Mouse (Mus musculus) MEL (cell line): ENCODE results near the gene Cdh15.
A peak's percentile ranks its signal among the peaks of the same experiment; 100 is the strongest.

ENCODE experiments used
- CTCF ChIP-seq, 3 experiments: IDR thresholded peaks in 2 of 3; conservative IDR thresholded peaks in 1 of 3; 2 replicates each; pipeline ENCODE4 v1.5.1; 2011 to 2012; ENCODE audit warnings: low read length in 3 of 3, low read depth in 2 of 3, mild to moderate bottlenecking in 2 of 3, improper control_type of control experiment in 1 of 3, inconsistent platforms in 1 of 3, mixed read lengths in 1 of 3, moderate library complexity in 1 of 3; ENCODE audit not compliant: control insufficient read depth in 1 of 3, insufficient read depth in 1 of 3, poor library complexity in 1 of 3, severe bottlenecking in 1 of 3
- ELF1 ChIP-seq: IDR thresholded peaks from 2 replicates; pipeline ENCODE4 v1.6.1; 2014; ENCODE audit warnings: low read depth, mild to moderate bottlenecking, inconsistent platforms, low read length, improper control_type of control experiment, moderate library complexity
- EP300 ChIP-seq, 2 experiments: IDR thresholded peaks; 2 replicates each; pipeline ENCODE4 v1.6.1; 2011; ENCODE audit warnings: improper control_type of control experiment in 2 of 2, low read length in 2 of 2, low read depth in 1 of 2, mild to moderate bottlenecking in 1 of 2
- GABPA ChIP-seq: IDR thresholded peaks from 2 replicates; pipeline ENCODE4 v1.6.1; 2012; ENCODE audit warnings: low read depth, mild to moderate bottlenecking, inconsistent platforms, low read length, improper control_type of control experiment, moderate library complexity
- MAZ ChIP-seq: IDR thresholded peaks from 2 replicates; pipeline ENCODE4 v1.6.1; 2012; ENCODE audit warnings: low read depth, mild to moderate bottlenecking, inconsistent platforms, low read length, improper control_type of control experiment

DNA sequence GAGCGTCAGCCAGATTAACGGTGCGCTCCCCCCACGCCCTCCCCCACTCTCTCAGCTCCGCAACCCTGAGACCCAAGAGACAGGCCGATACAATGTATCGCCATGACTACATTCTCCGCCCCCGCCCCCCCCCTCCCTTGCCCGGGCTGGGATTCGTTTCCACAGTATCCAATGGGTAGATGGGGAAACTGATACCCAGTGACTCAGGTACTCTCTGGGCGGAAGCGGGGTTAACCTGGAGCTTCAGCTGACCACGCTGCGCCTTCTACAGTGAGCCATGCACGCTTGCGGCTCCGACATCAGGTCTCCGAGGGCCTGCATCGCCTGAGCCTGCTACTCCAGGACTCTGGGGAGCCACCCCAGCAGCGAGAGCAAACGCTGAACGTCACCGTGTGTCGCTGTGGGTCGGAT lies 17.0 kb downstream of the Cdh15 start:
- TF ChIP-seq ELF1 (no peak), EP300 (IDR thresholded peaks at IDR 0.05; ENCODE audit: low read depth in 1 of 2, low read length in 2 of 2) (0 out of 4 replicates have a peak, but pooled peaks of 1 of the 2 experiments have one; percentile 13), MAZ (no peak), CTCF (IDR thresholded peaks at IDR 0.05 in 2 of 3, conservative IDR thresholded peaks at IDR 0.05 in 1 of 3; ENCODE audit: control insufficient read depth in 1 of 3, insufficient read depth in 1 of 3, low read depth in 2 of 3, low read length in 3 of 3, poor library complexity in 1 of 3, severe bottlenecking in 1 of 3) (no peak), GABPA (no peak)
